Mouse (Mus musculus): Measurements from ENCODE around the gene Dolk. TPM values are rescaled to one million over a fixed set of nuclear protein-coding genes. Genes with fewer than 3 reads are reported as not detected.

Dolk gene
- polyA plus RNA-seq, 1 experiment from 2014 or later: 30.8 TPM

DNA sequence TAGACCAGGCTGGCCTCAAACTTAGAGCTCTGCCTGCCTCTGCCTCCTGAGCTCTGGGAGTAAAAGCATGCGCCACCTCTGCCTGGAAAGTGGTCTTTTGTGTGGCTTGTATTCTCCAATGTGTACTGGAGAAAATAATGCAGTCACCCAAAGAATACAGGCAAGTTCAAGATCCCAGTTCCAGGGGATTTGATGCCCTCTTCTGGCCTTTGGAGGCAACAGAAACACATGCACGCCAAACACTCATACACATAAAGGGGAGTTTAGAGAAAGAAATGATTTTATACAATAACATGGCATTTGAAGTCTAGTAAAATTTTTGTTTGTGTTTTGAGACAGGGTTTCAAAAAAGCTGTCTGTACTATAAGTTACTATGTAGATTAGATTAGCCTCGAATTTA lies 13.4 kb upstream of the Dolk start:
- 77% methylated on average over 3 of the region's 3 CpGs for WGBS
- ATAC-seq (ENCODE audit: low FRiP score, low read depth): no peak
- H3K27ac ChIP-seq: no peak overlapping the region

DNA sequence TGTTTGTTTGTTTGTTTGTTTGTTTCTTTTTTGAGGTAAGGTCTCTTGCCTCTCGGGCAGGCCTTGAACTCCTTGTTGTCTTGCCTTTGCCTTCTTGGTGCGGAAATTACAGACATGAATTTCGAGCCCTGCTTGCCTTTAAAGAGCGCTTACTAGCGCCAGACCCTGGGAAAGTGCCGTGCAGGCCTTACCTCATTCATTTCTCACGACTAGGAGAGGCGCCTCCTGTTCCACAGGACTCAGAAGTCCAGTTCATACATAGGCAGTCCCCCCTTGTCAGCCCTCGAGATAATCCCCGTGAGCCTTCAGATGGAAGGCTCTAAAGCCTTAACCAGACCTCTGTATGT lies 866 bp upstream of the Dolk start:
- peaks cover 24% of the 10 kb centered on the region for H3K36me3 ChIP-seq

More for the DNA sequence above, 13.4 kb upstream of the Dolk start:
- no peak overlapping the region for H3K4me2 ChIP-seq (replicated peaks)
- no peaks in the 10 kb centered on the region for H3K4me1 ChIP-seq
- H3K9ac ChIP-seq: no peak overlapping the region
- H3K4me3 ChIP-seq: no peak overlapping the region
- no peaks in the 10 kb centered on the region for H3K27me3 ChIP-seq
- H3K9me3 ChIP-seq: no peaks in the 10 kb centered on the region
- H3K36me3 ChIP-seq: peaks cover 76% of the 10 kb centered on the region

DNA sequence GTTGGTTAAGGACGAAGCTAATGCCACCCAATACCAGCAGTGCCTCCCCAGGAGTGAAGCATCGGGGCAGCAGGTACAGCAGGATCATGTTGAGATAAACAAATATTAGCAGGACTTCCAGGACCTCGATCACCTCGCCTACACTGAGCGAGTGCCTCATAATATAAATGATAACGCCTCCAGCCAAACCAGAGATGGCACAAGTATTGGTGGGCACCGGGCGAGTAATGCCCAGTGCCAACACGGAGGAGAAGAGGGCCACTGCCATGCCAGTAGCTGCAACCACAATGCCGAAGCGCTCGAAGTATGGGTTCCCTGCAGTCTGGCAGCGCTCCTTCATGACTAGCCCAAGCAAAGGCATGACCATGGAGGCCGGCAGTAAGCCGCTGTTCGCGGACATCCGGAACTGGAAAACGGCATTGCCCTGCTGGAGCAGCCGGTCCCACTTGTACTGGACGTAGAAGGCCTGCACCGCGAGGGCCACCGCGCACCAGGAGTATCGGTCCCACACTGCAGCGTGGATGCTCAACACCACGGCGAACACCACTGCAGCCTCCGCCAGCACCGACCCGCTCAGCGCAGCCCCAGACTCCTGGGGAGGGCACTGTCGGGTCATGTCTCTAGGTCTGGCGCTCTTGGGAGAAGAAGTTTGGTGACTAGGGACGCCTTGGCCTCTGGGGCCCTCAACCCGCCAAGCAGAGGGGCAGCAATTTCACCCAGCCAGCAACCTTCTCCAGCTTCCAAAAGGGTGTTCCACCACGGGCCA lies 535 bp downstream of the Dolk start:
- 13% methylated on average over 38 of the region's 38 CpGs for WGBS
- H3K9ac ChIP-seq: peak overlapping the region; percentile 95
- H3K36me3 ChIP-seq: peaks cover 16% of the 10 kb centered on the region; the same call in 1 of the 2 replicates
- peak overlapping the region; percentile 78 for H3K4me2 ChIP-seq (replicated peaks)
- H3K9me3 ChIP-seq: no peaks in the 10 kb centered on the region
- ATAC-seq (ENCODE audit: low FRiP score, low read depth): peak; percentile 52
- no peaks in the 10 kb centered on the region for H3K27me3 ChIP-seq
- peaks cover 20% of the 10 kb centered on the region for H3K4me1 ChIP-seq
- H3K4me3 ChIP-seq: peak overlapping the region; percentile 85
- H3K27ac ChIP-seq: no peak overlapping the region

More for the DNA sequence above, 866 bp upstream of the Dolk start:
- WGBS: under 1% methylated on average over 10 of the region's 10 CpGs
- H3K4me3 ChIP-seq: peak overlapping the region; percentile 85
- peak overlapping the region; percentile 95 for H3K9ac ChIP-seq
- peak overlapping the region; percentile 76; the same call in 1 of the 2 replicates for H3K27ac ChIP-seq
- no peak for ATAC-seq (ENCODE audit: low FRiP score, low read depth)
- H3K4me1 ChIP-seq: peaks cover 20% of the 10 kb centered on the region
- H3K9me3 ChIP-seq: no peaks in the 10 kb centered on the region
- peak overlapping the region; percentile 78 for H3K4me2 ChIP-seq (replicated peaks)
- H3K27me3 ChIP-seq: no peaks in the 10 kb centered on the region

DNA sequence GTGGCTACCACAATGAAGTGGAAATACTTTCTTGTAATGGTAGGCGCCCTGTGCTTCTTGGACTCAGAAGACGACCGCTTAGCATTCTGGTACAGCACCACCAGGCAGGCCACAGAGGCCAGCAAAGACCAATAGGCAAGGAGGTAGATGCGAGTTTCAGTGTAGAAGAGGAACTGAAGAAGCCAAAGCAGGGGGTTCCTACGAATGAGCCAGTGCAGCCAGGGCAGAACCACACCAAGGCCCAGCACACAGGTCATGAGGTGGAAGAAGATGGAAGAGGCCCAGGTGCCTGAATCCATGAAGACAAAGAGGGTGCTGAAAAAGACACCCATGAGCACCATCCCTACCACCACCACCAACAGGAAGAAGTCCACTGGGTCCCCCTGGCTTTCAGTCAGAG lies 1.1 kb downstream of the Dolk start:
- Histone ChIP-seq H3K36me3 (peaks cover 14% of the 10 kb centered on the region; the same call in 1 of the 2 replicates), H3K4me2 (replicated peaks) (peak overlapping the region; percentile 78), H3K4me1 (peaks cover 20% of the 10 kb centered on the region), H3K9me3 (no peaks in the 10 kb centered on the region), H3K27me3 (no peaks in the 10 kb centered on the region), H3K4me3 (peak overlapping the region; percentile 85), H3K9ac (peak overlapping the region; percentile 95; the same call in 1 of the 2 replicates), H3K27ac (no peak overlapping the region)
- 94% methylated on average over 5 of the region's 5 CpGs for WGBS
- ATAC-seq (ENCODE audit: low FRiP score, low read depth): no peak

DNA sequence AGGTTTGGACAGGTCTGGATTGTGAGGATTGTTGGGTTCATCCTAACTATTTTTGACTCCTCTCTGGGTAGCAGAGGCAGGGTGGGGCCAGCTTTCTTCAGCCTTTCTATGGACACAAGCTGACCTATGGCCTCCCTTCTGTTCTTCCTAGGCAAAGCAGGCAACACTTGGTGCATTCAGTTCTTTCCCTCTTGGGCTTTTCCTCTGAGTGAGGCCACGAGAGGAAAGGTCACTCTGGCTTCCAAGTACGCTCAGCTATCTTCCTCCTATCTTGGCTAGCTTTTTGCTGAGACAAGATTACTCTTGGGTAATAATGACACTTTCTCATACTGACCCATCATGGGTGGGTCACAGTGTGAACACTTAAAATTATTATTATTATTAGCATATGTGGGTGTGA lies 2.9 kb downstream of the Dolk start:
- whole genome bisulfite sequencing: 88% methylated on average over 2 of the region's 2 CpGs
- Histone ChIP-seq H3K9me3 (no peaks in the 10 kb centered on the region), H3K36me3 (peaks cover 14% of the 10 kb centered on the region; the same call in 1 of the 2 replicates), H3K4me2 (replicated peaks) (no peak overlapping the region), H3K4me1 (peaks cover 20% of the 10 kb centered on the region), H3K27ac (no peak overlapping the region), H3K9ac (no peak overlapping the region), H3K4me3 (no peak overlapping the region), H3K27me3 (no peaks in the 10 kb centered on the region)
- ATAC-seq (ENCODE audit: low FRiP score, low read depth): no peak

DNA sequence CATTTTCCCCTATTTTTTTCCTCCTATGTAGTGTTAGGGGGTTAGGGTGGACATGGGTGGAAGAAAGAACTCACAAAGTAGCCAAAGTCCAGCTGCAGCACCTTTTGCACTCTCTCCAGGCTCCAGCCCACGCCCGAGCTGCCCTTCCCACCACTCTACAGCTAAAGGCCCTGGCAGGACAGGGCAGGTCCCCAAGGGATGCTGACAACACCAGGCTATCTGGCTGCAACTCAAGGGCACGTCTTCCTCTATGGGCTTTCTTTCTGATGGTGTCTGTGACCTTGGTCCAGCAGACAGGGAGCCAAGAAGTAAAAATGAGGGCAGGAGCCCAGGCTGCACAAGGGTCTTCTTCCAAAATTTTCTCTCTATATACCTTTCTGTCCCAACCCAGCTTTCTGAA lies 4.5 kb downstream of the Dolk start:
- Histone ChIP-seq H3K4me1 (peaks cover 8% of the 10 kb centered on the region), H3K27ac (no peak overlapping the region), H3K4me3 (no peak overlapping the region), H3K27me3 (no peaks in the 10 kb centered on the region), H3K36me3 (peaks cover 14% of the 10 kb centered on the region; the same call in 1 of the 2 replicates), H3K4me2 (replicated peaks) (no peak overlapping the region), H3K9me3 (no peaks in the 10 kb centered on the region), H3K9ac (no peak overlapping the region)
- 69% methylated on average over 3 of the region's 3 CpGs for WGBS
- ATAC-seq (ENCODE audit: low FRiP score, low read depth): no peak

DNA sequence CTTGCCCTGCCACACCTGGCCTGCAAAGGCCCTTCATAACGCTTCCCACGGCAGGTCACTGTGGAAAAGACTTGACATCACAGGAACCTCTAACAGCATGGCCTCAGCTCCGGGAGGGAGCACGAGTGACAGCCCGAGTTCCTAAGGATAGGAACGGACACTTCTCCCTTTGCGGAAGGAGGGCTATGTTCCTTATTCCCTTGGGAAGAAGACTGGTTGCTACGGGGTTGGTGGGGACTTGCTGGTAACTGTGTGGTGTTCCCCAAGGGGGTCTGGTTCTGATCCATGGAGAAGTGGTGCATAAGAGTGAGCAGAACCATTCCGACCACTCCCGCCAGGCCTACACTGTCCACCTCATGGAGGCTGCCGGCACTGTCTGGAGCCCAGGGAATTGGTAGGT lies 5.4 kb downstream of the Dolk start, which contains the start of gene Gm28038:
Gene Gm28038, plus strand, starts transcription at position 301 of the 400 bp plus-strand sequence.
- 87% methylated on average over 11 of the region's 11 CpGs for WGBS
- H3K27me3 ChIP-seq: no peaks in the 10 kb centered on the region
- no peak for ATAC-seq (ENCODE audit: low FRiP score, low read depth)

DNA sequence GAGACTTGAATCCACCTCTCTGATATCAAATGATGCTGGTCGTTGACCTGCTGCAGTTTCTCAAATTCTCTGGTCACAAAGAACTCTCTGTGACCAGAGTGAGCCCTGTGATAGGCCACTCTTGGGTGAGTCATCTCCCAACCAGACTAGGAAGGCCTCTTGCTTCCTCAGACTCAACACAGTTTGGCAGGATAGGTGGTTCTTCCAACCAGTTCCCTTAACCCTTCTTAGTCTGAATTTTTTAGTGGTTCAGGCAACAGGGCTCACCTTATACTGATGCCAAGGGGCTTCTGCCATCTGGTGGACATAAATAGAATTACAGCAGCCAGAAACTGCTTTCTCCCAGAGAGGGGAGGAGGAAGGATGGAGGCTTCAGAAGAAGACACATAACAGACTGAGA lies 16.0 kb downstream of the Dolk start:
- Histone ChIP-seq H3K27ac (peak overlapping the region; percentile 62; the same call in 1 of the 2 replicates), H3K4me3 (no peak overlapping the region), H3K36me3 (peaks cover under 1% of the 10 kb centered on the region), H3K27me3 (no peaks in the 10 kb centered on the region), H3K9ac (no peak overlapping the region; the same call in 1 of the 2 replicates), H3K4me2 (replicated peaks) (no peak overlapping the region), H3K9me3 (no peaks in the 10 kb centered on the region), H3K4me1 (peaks cover 28% of the 10 kb centered on the region)
- 57% methylated on average over 1 of the region's 1 CpGs for WGBS
- ATAC-seq (ENCODE audit: low FRiP score, low read depth): peak; percentile 86

More for the DNA sequence above, 5.4 kb downstream of the Dolk start, which contains the start of gene Gm28038:
- Histone ChIP-seq H3K27ac (no peak within 1 kb of the TSS), H3K4me2 (replicated peaks) (no peak within 1 kb of the TSS), H3K9me3 (no peaks in the 10 kb centered on the region), H3K9ac (no peak within 1 kb of the TSS), H3K36me3 (peaks cover 14% of the 10 kb centered on the region; the same call in 1 of the 2 replicates), H3K4me1 (peaks cover 8% of the 10 kb centered on the region), H3K4me3 (no peak within 1 kb of the TSS)

DNA sequence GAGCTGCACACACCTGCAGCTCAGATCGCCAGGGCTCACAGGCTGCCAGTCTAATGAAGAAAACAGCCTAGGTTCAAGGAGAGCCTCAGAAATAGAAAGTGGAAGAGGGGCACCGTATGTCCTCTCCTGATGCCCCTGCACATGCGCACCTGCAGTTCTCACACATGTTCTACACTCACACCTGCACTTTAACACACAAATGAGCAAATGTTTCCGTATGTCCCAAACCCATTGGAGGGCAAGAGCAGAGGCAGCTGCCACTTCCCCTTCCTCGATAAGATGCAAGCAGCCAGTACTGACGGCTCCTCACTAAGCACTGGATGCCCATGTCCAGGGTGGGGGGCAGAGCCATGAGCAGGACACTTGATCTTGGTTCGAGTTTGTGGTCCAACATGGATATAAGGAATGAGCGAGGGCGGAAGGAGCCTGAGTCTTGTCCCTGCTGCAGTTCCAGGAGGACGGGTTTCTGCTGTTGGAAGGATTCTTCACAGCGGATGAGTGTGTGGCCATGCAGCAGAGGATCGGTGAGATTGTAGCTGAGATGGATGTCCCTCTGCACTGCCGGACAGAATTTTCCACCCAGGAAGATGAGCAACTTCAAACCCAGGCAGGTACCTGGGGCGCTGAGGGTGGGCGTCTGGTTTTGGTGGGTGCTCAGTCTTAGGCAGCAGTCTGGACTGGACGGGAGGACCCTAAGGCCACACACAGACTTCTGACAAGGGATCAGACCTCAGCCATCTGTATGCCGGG lies 16.7 kb downstream of the Dolk start:
- peak overlapping the region; percentile 62; the same call in 1 of the 2 replicates for H3K27ac ChIP-seq

DNA sequence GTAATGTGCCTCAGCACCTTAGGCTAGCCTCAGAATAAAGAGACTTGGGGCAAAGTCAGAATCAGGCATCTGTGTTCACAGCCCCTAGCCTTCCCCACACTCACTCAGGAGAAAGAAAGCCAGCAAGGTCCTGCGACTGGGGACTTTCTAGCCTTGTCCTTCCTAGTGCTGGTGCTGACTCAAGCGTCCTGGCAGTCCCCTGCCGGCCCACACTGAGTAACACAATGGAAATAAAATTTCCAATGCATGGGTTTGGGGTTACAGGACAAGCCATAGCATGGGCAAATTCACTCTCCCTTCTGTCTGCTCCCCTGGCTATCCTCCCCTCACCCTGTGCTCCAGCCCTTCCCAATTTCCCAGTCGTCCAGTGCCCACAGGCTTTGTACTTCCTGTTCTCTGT lies 17.8 kb downstream of the Dolk start:
- H3K27ac ChIP-seq: no peak overlapping the region
- H3K36me3 ChIP-seq: peaks cover 18% of the 10 kb centered on the region
- no peak overlapping the region for H3K9ac ChIP-seq
- peaks cover 42% of the 10 kb centered on the region for H3K4me1 ChIP-seq
- no peak overlapping the region for H3K4me3 ChIP-seq
- WGBS: 52% methylated on average over 4 of the region's 4 CpGs
- H3K27me3 ChIP-seq: no peaks in the 10 kb centered on the region
- ATAC-seq (ENCODE audit: low FRiP score, low read depth): no peak
- H3K4me2 ChIP-seq (replicated peaks): no peak overlapping the region
- H3K9me3 ChIP-seq: no peaks in the 10 kb centered on the region

More for the DNA sequence above, 16.7 kb downstream of the Dolk start:
- ATAC-seq (ENCODE audit: low FRiP score, low read depth): no peak
- no peak overlapping the region for H3K4me2 ChIP-seq (replicated peaks)
- peaks cover 36% of the 10 kb centered on the region for H3K4me1 ChIP-seq
- WGBS: 82% methylated on average over 17 of the region's 17 CpGs
- H3K27me3 ChIP-seq: no peaks in the 10 kb centered on the region
- H3K36me3 ChIP-seq: peaks cover 8% of the 10 kb centered on the region
- H3K9ac ChIP-seq: peak overlapping the region; percentile 43; the same call in 1 of the 2 replicates
- H3K4me3 ChIP-seq: no peak overlapping the region
- no peaks in the 10 kb centered on the region for H3K9me3 ChIP-seq

DNA sequence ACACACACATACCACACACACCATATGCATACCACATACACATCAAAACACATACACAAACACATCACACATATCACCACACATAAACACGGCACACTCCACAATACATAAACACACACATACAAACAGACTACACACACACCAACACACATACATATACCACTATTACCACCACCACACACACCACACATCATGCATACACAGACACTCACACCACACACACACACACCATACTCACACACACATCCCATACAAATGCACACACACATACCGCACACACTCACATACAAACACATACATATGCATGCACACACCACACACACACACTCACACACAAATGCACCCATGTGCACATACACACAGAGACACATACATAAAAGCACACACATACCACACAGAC lies 18.7 kb downstream of the Dolk start:
- H3K36me3 ChIP-seq: peaks cover 26% of the 10 kb centered on the region
- H3K9ac ChIP-seq: no peak overlapping the region
- H3K4me1 ChIP-seq: peaks cover 45% of the 10 kb centered on the region
- no peaks in the 10 kb centered on the region for H3K9me3 ChIP-seq
- no peak overlapping the region for H3K4me3 ChIP-seq
- no peak overlapping the region for H3K4me2 ChIP-seq (replicated peaks)
- H3K27me3 ChIP-seq: no peaks in the 10 kb centered on the region
- 98% methylated on average over 2 of the region's 2 CpGs for WGBS
- no peak for ATAC-seq (ENCODE audit: low FRiP score, low read depth)
- H3K27ac ChIP-seq: no peak overlapping the region

DNA sequence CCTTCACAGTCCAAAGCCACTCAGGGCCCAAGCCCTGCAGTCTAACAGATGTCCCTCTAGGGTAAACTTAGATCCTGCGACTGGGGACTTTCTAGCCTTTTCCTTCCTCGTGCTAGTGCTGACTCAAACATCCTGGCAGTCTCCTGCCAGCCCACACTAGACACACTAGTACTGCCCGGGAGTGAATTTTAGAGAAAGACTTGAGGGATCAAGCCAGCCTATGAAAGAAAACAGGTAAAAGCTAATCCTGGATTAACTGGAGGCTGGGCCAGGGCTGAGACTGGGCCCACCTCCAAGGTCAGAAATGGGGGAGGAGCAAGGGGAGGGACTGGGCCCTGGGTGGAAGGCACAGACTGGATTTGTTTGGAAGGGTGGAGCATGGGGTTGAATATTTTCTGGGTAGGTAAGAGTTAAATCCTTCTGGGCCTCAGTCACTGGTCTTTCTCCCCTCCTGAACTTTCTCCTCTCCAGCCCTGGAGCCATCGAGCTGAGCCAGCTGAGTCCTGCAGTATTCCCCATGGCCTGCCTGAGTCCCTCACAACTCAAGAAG lies 19.7 kb downstream of the Dolk start:
- Histone ChIP-seq H3K36me3 (peaks cover 36% of the 10 kb centered on the region), H3K9ac (peak overlapping the region; percentile 4; the same call in 1 of the 2 replicates), H3K4me1 (peaks cover 45% of the 10 kb centered on the region), H3K9me3 (no peaks in the 10 kb centered on the region), H3K4me2 (replicated peaks) (peak overlapping the region; percentile 39), H3K27me3 (no peaks in the 10 kb centered on the region), H3K27ac (peak overlapping the region; percentile 86), H3K4me3 (no peak overlapping the region)
- peak; percentile 46; the same call in 1 of the 2 replicates for ATAC-seq (ENCODE audit: low FRiP score, low read depth)
- WGBS: 13% methylated on average over 4 of the region's 4 CpGs

Measured in limb, embryonic 13.5 days (tissue).